Mouse (Mus musculus) stomach, postnatal 0 days (tissue): ENCODE measurements at regions not wholly inside any gene's neighbourhood (a gene's known extent, or its start where the extent isn't known, plus 50 kb on each side); places are given as distances from the start of the nearest gene placed in this dataset.

ENCODE experiments used
- ATAC-seq: fragments of 200-750 bp; cut with Nextera tagmentation; 2 replicates; pipeline ENCODE4 v1.8.0; 2017; ENCODE audit not compliant: low FRiP score, low TSS enrichment
- DNase-seq: peaks from one replicate; pipeline ENCODE4 v3.0.0-alpha.2; 2016; ENCODE audit warnings: low spot score
- H3K27ac ChIP-seq: fragments of 300-500 bp; sonication (generic); replicated peaks from 2 replicates; pipeline ENCODE4 v1.5.1; 2014; ENCODE audit warnings: mild to moderate bottlenecking, control low read depth
- H3K27me3 ChIP-seq: fragments of 300-500 bp; sonication (generic); 2 replicates; pipeline ENCODE4 v1.6.1; 2014; ENCODE audit warnings: low read length; ENCODE audit not compliant: control insufficient read depth, insufficient read depth
- H3K36me3 ChIP-seq: fragments of 300-500 bp; sonication (generic); 2 replicates; pipeline ENCODE4 v1.6.1; 2014; ENCODE audit warnings: low read length, mixed read lengths; ENCODE audit not compliant: control insufficient read depth, insufficient read depth
- H3K4me1 ChIP-seq: fragments of 300-500 bp; sonication (generic); replicated peaks from 2 replicates; pipeline ENCODE4 v1.6.1; 2014; ENCODE audit warnings: antibody characterized with exemption; ENCODE audit not compliant: control insufficient read depth, insufficient read depth
- H3K4me2 ChIP-seq: fragments of 300-500 bp; sonication (generic); replicated peaks from 2 replicates; pipeline ENCODE4 v1.6.1; 2014; ENCODE audit warnings: low read depth, mild to moderate bottlenecking, control low read depth, moderate library complexity
- H3K4me3 ChIP-seq: fragments of 300-500 bp; sonication (generic); 2 replicates; pipeline ENCODE4 v1.5.1; 2014; ENCODE audit warnings: low read depth, low read length, control low read depth
- H3K9ac ChIP-seq: fragments of 300-500 bp; sonication (generic); 2 replicates; pipeline ENCODE4 v1.6.1; 2014; ENCODE audit warnings: mild to moderate bottlenecking, low read length, control low read depth, mixed read lengths
- H3K9me3 ChIP-seq: fragments of 300-500 bp; sonication (generic); 2 replicates; pipeline ENCODE4 v1.6.1; 2016; ENCODE audit warnings: low read length; ENCODE audit not compliant: control insufficient read depth
- CTCF ChIP-seq: IDR thresholded peaks from 2 replicates; pipeline ENCODE4 v1.5.1; 2016; ENCODE audit warnings: antibody characterized with exemption, low read depth, mild to moderate bottlenecking, moderate library complexity
- EP300 ChIP-seq: optimal IDR thresholded peaks from 2 replicates; pipeline ENCODE3; 2016; ENCODE audit warnings: antibody characterized with exemption
- WGBS: fragments of 180-500 bp; shearing (Covaris S2); extraction: QIAGEN DNeasy Blood & Tissue Kit; methylation state at CpG from one replicate; pipeline ENCODE4 v1.1.7; 2014; 5-methylcytosine and 5-hydroxymethylcytosine counted together

DNA sequence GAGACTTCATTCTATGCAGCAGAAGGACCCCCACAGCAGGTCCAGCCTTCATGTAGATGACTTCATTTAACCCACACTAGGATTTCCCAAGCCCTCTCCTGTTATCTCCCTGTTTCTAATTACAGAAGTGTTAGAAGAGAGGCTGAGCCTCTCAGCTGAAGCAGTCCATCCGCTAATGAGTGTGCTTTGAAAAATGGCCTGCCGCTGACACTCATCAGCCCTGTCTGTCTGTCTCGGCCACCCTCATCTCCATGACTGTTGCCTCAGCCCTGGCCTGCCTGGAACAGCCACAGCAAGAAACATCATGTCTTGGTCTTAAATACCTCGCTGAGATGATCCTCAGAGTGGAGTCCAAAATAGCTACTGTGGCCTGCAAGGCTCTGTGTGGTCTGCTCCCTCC is 273.1 kb downstream of the Slc30a10 start:
- Histone ChIP-seq H3K36me3 (no peaks in the 10 kb centered on the region), H3K27me3 (no peaks in the 10 kb centered on the region), H3K4me3 (no peak overlapping the region), H3K4me2 (no peak overlapping the region), H3K27ac (no peak overlapping the region), H3K9ac (no peak overlapping the region), H3K9me3 (no peaks in the 10 kb centered on the region), H3K4me1 (no peaks in the 10 kb centered on the region)
- no peak for ATAC-seq
- DNase-seq, result no peak
- no peak for TF ChIP-seq EP300
- no peak for TF ChIP-seq CTCF
- 48% methylated on average over 4 of the region's 4 CpGs for WGBS

- WGBS, result 74% methylated on average over 3 of the region's 3 CpGs
- H3K9me3 ChIP-seq, result no peaks in the 10 kb centered on the region
- no peak overlapping the region for H3K9ac ChIP-seq
- TF ChIP-seq CTCF, result no peak
- TF ChIP-seq EP300, result no peak
- DNase-seq, result no peak
- no peak overlapping the region for H3K27ac ChIP-seq
- no peak overlapping the region for H3K4me3 ChIP-seq
- H3K4me2 ChIP-seq, result no peak overlapping the region
- no peaks in the 10 kb centered on the region for H3K27me3 ChIP-seq
- no peak for ATAC-seq
- no peaks in the 10 kb centered on the region for H3K4me1 ChIP-seq
- no peaks in the 10 kb centered on the region for H3K36me3 ChIP-seq
These were observed 273.8 kb downstream of the Slc30a10 start for GRCm38 (mm10) chr1:185728406-185728805.

DNA sequence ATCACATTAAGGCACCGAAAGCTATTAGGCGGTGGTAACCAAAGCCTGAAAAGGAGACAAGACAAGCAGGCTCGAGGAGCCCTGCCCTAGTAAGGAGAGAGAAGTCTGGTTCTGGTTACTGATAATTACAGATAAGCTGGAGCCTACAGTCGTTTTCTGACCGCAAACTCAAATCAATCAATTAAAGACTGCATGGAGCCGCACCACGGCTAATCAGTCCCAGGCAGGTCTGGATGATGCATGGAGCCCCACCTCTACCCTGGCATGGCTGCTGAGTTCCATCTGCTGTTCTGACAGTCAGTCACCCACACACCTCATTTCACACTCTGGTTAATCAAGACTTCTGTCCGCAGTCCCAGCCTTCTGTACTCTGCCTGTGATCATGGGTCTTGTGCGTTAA is 276.4 kb downstream of the Slc30a10 start:
- no peaks in the 10 kb centered on the region for H3K9me3 ChIP-seq
- no peak overlapping the region for H3K27ac ChIP-seq
- DNase-seq (no peak), ATAC-seq (no peak)
- H3K4me1 ChIP-seq, result no peaks in the 10 kb centered on the region
- H3K36me3 ChIP-seq, result no peaks in the 10 kb centered on the region
- TF ChIP-seq EP300, result no peak
- TF ChIP-seq CTCF, result no peak
- H3K4me2 ChIP-seq, result no peak overlapping the region
- no peak overlapping the region for H3K4me3 ChIP-seq
- 48% methylated on average over 9 of the region's 9 CpGs for WGBS
- no peak overlapping the region for H3K9ac ChIP-seq
- no peaks in the 10 kb centered on the region for H3K27me3 ChIP-seq

- 69% methylated on average over 2 of the region's 2 CpGs for WGBS
- no peak for DNase-seq
- no peaks in the 10 kb centered on the region for H3K9me3 ChIP-seq
- no peak for ATAC-seq
- H3K4me2 ChIP-seq, result no peak overlapping the region
- H3K9ac ChIP-seq, result no peak overlapping the region
- no peak overlapping the region for H3K4me3 ChIP-seq
- H3K27me3 ChIP-seq, result no peaks in the 10 kb centered on the region
- H3K4me1 ChIP-seq, result no peaks in the 10 kb centered on the region
- no peak for TF ChIP-seq EP300
- no peak for TF ChIP-seq CTCF
- no peaks in the 10 kb centered on the region for H3K36me3 ChIP-seq
- no peak overlapping the region for H3K27ac ChIP-seq
These were observed 282.1 kb downstream of the Slc30a10 start for GRCm38 (mm10) chr1:185736773-185737172.

GRCm38 (mm10) chr1:185741034-185741890 is 286.6 kb downstream of the Slc30a10 start:
- Histone ChIP-seq H3K4me1 (no peaks in the 10 kb centered on the region), H3K36me3 (no peaks in the 10 kb centered on the region), H3K4me3 (no peak overlapping the region), H3K4me2 (no peak overlapping the region), H3K27ac (no peak overlapping the region), H3K9me3 (no peaks in the 10 kb centered on the region), H3K27me3 (no peaks in the 10 kb centered on the region), H3K9ac (no peak overlapping the region)
- DNase-seq (no peak), ATAC-seq (no peak)
- WGBS, result 40% methylated on average over 11 of the region's 11 CpGs
- TF ChIP-seq CTCF (no peak), EP300 (no peak)

DNA sequence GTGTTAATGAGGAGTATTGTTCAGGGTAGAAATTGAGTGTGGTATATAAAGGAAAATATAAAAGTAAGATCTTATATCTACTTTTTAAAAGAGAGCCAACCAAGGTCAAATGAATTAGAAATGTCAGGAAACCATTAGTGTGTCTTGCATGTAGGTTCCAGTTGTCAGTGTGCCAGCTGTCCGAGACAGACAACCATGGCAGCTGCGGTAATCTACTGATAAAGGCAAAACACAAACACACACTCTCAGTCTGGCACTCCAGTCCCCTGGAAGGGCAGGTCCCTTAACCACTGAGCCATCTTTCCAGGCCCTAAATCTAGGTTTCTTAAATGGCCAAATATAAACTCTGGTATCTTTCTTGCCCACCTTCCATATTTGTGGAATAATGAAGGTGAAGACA is 294.6 kb downstream of the Slc30a10 start:
- H3K4me2 ChIP-seq, result no peak overlapping the region
- no peaks in the 10 kb centered on the region for H3K9me3 ChIP-seq
- no peak overlapping the region for H3K4me3 ChIP-seq
- DNase-seq, result no peak
- TF ChIP-seq EP300 (no peak), CTCF (no peak)
- no peaks in the 10 kb centered on the region for H3K4me1 ChIP-seq
- no peak for ATAC-seq
- H3K9ac ChIP-seq, result no peak overlapping the region
- H3K27me3 ChIP-seq, result no peaks in the 10 kb centered on the region
- no peak overlapping the region for H3K27ac ChIP-seq
- 58% methylated on average over 2 of the region's 2 CpGs for WGBS
- H3K36me3 ChIP-seq, result no peaks in the 10 kb centered on the region
